Mouse (Mus musculus): ENCODE data around the gene Bcor.

Bcor gene

GRCm38 (mm10) chrX:12003947-12004346 lies 156.2 kb downstream of the Bcor start:
- no peak for DNase-seq (ENCODE audit: low spot score)

GRCm38 (mm10) chrX:12003539-12003938 lies 156.6 kb downstream of the Bcor start:
- no peak for DNase-seq (ENCODE audit: low spot score)

- DNase-seq (ENCODE audit: low spot score) = peak; percentile 35
These were observed 157.0 kb downstream of the Bcor start for GRCm38 (mm10) chrX:12003106-12003505.

GRCm38 (mm10) chrX:12002596-12002995 lies 157.6 kb downstream of the Bcor start:
- DNase-seq (ENCODE audit: low spot score) = no peak

GRCm38 (mm10) chrX:12001969-12002368 lies 158.2 kb downstream of the Bcor start:
- no peak for DNase-seq (ENCODE audit: low spot score)

- no peak for DNase-seq (ENCODE audit: low spot score)
These were observed 158.8 kb downstream of the Bcor start for GRCm38 (mm10) chrX:12001336-12001735.

GRCm38 (mm10) chrX:12000620-12001019 lies 159.5 kb downstream of the Bcor start:
- DNase-seq (ENCODE audit: low spot score) = no peak

- no peak for DNase-seq (ENCODE audit: low spot score)
These were observed 160.2 kb downstream of the Bcor start for GRCm38 (mm10) chrX:11999951-12000350.

GRCm38 (mm10) chrX:11998934-11999336 lies 161.2 kb downstream of the Bcor start:
- peak; percentile 62 for DNase-seq (ENCODE audit: low spot score)

- no peak for DNase-seq (ENCODE audit: low spot score)
These were observed 163.3 kb downstream of the Bcor start for GRCm38 (mm10) chrX:11996891-11997290.

GRCm38 (mm10) chrX:11996489-11996888 lies 163.7 kb downstream of the Bcor start:
- DNase-seq (ENCODE audit: low spot score) = no peak

GRCm38 (mm10) chrX:11993641-11994419 lies 166.3 kb downstream of the Bcor start:
- DNase-seq (ENCODE audit: low spot score) = no peak

- DNase-seq (ENCODE audit: low spot score) = no peak
These were observed 170.7 kb downstream of the Bcor start for GRCm38 (mm10) chrX:11989471-11989870.

- no peak for DNase-seq (ENCODE audit: low spot score)
These were observed 171.8 kb downstream of the Bcor start for GRCm38 (mm10) chrX:11988191-11988896.

- DNase-seq (ENCODE audit: low spot score) = no peak
These were observed 172.6 kb downstream of the Bcor start for GRCm38 (mm10) chrX:11987602-11988001.
